Mouse (Mus musculus) embryonic fibroblast, embryonic 13.5 days (primary cell): ENCODE measurements at regions not wholly inside any gene's neighbourhood (a gene's known extent, or its start where the extent isn't known, plus 50 kb on each side); places are given as distances from the start of the nearest gene placed in this dataset.

ENCODE experiments used
- CTCF ChIP-seq: IDR thresholded peaks from 2 replicates; pipeline ENCODE4 v1.5.1; 2011; ENCODE audit warnings: mild to moderate bottlenecking, control low read depth, low read length, moderate library complexity, borderline replicate concordance; ENCODE audit not compliant: insufficient read depth
- POLR2A ChIP-seq: IDR thresholded peaks from 2 replicates; pipeline ENCODE4 v1.6.1; 2011; ENCODE audit warnings: low read depth, mild to moderate bottlenecking, control low read depth, low read length, moderate library complexity

DNA sequence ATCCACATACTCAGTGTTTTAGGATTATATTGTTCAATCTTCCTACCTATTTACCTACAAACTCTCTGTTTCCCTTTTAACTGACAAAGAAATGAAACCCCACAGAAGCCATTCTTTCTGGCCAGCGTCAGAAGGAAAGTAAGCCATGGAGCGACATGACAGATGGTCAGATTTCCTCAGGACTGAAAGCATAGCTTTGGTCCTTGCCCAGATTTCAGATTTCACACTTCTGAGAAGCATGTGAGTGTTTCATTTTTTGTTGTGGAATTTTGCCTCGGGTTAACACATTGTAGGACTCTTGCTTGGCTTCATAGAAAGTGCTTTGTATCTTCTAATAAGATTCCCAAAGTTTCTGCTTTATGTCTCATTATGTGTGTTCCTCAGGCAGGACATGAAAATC lies 739.7 kb downstream of the Utrn start:
- TF ChIP-seq POLR2A (no peak), CTCF (no peak)
